Mouse (Mus musculus) macrophage (primary cell): ENCODE data around the gene Tjp3. TPM values are rescaled to one million over a fixed set of nuclear protein-coding genes. Genes with fewer than 3 reads are reported as not detected.

Experiments
- H3K27ac ChIP-seq: fragments of 350-480 bp; formaldehyde crosslinking; 2 replicates; pipeline ENCODE4 v1.9.0; 2021
- H3K36me3 ChIP-seq: fragments of 350-480 bp; formaldehyde crosslinking; 2 replicates; pipeline ENCODE4 v1.9.0; 2021; ENCODE audit errors: inconsistent target
- H3K4me3 ChIP-seq: fragments of 350-480 bp; formaldehyde crosslinking; 2 replicates; pipeline ENCODE4 v1.9.0; 2021; ENCODE audit errors: inconsistent target
- H3K79me2 ChIP-seq: fragments of 350-480 bp; formaldehyde crosslinking; 2 replicates; pipeline ENCODE4 v1.9.0; 2021; ENCODE audit errors: inconsistent target
- WGBS: methylation state at CpG from one replicate; pipeline ENCODE4 v1.1.7; 2026; ENCODE audit warnings: inconsistent platforms; ENCODE audit not compliant: missing documents; 5-methylcytosine and 5-hydroxymethylcytosine counted together
- polyA plus RNA-seq: library from polyadenylated mRNA; stranded (reverse); fragments of 250-400 nt; gene quantifications from 3 replicates; pipeline ENCODE4 v1.2.4, GENCODE M21; 2018; ENCODE audit warnings: inconsistent platforms

Tjp3 gene
- polyA plus RNA-seq, 1 experiment from 2014 or later = 3.3 TPM

DNA sequence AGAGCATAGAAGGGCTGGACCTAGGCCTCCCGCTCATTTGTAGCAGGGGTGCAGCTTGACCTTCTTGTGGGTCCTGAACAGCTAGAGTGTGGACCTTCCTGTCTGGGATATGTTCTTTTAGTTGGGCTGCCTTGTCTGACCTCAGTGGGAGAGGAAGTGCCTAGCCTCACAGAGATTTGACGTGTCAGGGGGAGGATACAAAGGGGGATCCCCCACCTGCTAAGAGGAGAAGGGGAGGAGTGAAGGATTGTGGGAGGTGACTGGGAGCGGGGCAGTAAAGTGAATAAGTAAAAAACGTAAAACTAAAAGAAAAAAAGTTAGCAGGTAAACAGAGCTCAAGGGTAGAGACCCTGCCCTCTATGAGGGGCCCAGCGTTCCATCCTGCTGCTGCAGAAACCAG is 18.2 kb upstream of the Tjp3 start:
- peaks cover 26% of the 10 kb centered on the region for H3K79me2 ChIP-seq
- 79% methylated on average over 5 of the region's 5 CpGs for WGBS
- peaks cover 93% of the 10 kb centered on the region for H3K36me3 ChIP-seq
- H3K27ac ChIP-seq = no peak overlapping the region
- no peak overlapping the region for H3K4me3 ChIP-seq

DNA sequence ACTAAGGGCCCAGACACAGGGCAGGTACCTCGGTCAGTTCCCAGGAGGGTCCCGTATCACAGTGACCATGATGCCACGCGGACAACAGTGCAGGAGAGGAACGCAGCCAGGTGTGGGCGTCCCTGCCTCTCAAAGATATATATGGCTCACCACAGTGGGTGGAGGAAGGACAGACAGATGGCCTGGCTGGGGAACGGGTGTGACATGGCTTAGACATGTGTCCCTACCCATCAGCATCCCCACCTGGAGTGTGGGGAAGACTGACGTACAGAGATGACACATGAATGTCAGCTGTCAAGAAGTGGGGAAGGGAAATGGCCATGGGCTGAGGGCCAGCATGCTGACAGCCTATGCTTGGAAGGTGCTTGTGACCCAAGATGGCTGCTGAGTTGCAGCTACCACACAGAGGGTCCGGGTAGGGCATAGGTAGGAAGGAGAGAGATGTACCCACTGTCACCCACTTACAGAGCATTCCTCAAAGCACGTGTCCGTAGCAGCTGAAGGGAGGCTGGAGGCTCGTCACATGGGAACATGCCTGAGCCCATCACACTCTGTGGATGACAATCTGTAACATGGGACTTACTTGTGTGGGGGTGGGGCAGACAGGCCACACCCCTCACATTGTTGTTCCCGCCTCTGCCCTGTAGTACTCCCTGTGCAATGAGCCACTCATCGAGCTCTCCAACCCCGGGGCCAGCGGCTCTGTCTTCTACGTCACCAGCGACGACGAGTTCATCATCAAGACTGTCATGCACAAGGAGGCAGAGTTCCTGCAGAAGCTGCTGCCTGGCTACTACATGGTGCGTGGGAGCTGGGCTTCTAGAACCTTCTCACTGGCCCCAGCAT is 15.7 kb upstream of the Tjp3 start:
- peaks cover 52% of the 10 kb centered on the region for H3K79me2 ChIP-seq
- 94% methylated on average over 21 of the region's 21 CpGs for WGBS
- H3K27ac ChIP-seq = no peak overlapping the region
- H3K36me3 ChIP-seq = peaks cover 70% of the 10 kb centered on the region
- H3K4me3 ChIP-seq = no peak overlapping the region

DNA sequence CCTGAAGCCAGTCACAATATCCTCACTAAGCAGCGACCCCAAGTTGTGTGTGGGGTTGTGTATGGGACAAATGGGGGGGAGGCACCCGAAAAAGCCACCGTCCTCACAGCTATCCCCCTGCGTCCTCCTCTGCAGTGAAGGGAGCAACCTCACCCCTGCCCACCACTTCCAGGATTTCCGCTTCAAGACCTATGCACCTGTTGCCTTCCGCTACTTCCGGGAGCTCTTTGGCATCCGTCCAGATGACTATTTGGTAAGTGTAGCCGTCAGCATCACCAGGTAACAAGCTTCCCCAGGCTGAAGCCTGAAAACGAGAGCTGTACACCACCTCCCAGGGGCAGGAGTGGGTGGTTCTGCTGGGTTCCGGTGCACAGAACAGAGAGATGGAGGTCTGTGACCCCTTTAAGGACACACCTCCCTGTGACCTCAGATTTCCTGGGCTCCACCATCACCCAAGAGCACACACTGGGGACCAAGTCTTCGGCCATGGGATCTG is 14.8 kb upstream of the Tjp3 start:
- H3K36me3 ChIP-seq = peaks cover 61% of the 10 kb centered on the region
- H3K4me3 ChIP-seq = no peak overlapping the region
- H3K79me2 ChIP-seq = peaks cover 60% of the 10 kb centered on the region
- no peak overlapping the region for H3K27ac ChIP-seq
- WGBS = 93% methylated on average over 11 of the region's 12 CpGs

DNA sequence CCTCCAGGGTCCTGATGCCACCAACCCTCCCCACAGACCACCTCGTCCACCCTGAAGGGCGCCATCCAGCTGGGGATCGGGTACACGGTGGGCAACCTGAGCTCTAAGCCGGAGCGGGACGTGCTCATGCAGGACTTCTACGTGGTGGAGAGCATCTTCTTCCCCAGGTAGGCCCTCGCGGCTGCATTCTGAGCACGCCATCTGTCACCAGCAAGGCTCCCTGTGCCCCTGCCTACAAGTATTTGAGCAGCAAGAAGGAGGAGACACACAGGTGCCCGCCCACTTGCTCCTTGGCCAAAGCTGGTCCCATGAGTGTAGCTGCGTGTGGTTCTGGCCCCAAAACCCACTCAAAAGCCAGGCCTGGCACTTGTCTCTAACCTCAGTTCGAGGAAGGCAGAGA is 14.3 kb upstream of the Tjp3 start:
- H3K4me3 ChIP-seq = no peak overlapping the region
- WGBS = 95% methylated on average over 12 of the region's 14 CpGs
- H3K79me2 ChIP-seq = peaks cover 66% of the 10 kb centered on the region
- no peak overlapping the region for H3K27ac ChIP-seq
- H3K36me3 ChIP-seq = peaks cover 56% of the 10 kb centered on the region

DNA sequence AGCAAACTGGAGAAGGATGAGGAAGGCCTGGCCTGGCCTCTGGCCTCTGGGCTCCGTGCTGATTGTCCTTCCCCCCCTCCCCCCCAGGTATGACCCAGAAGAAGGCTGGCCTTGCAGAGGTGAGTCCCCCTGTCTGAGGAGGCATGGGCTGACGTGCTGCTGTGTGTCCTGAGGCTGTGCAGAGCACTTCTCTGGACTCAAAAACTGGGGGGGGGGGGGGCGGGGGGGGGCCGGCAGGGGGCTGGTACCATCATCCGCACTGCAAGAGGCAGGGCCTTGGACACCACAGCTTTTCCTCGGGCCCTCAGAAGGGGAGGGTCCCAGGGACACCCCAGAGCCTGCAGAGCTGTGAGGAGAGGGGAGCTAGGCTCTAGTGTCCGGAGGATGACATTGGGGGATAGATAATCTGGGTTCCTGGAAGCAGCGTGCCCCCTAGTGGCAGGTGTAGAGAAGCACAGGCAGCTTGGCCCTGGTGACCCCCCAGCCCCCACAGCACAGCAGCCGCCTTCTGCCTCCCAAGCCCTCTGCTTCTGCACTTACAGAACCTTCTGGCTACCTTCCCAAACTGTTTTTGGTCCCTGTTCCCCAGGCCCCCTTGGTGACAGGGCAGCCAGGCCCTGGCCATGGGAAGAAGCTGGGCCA is 13.3 kb upstream of the Tjp3 start:
- peaks cover 75% of the 10 kb centered on the region for H3K79me2 ChIP-seq
- peaks cover 46% of the 10 kb centered on the region for H3K36me3 ChIP-seq
- 33% methylated on average over 6 of the region's 9 CpGs for WGBS
- no peak overlapping the region for H3K4me3 ChIP-seq
- no peak overlapping the region for H3K27ac ChIP-seq

DNA sequence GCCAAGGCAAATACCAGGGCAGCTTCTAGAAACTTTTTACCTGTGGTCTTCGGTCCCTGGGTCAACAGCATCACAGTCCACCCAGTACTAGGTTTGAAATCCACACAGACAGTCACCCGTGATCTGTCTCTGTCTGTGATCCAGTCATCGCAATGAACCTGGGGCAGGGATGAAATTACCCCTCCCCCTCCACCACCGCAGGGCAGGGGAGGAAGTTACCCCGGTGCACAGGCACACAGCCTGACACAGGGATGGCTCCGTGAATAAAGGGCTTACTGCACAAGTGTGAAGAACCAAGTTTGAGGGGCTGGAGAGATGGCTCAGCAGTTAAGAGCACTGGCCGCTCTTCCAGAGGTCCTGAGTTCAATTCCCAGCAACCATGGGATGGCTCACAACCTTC is 12.4 kb upstream of the Tjp3 start:
- Histone ChIP-seq H3K36me3 (peaks cover 37% of the 10 kb centered on the region), H3K4me3 (no peak overlapping the region), H3K79me2 (peaks cover 85% of the 10 kb centered on the region), H3K27ac (peak overlapping the region; percentile 46)
- WGBS = 27% methylated on average over 7 of the region's 7 CpGs

DNA sequence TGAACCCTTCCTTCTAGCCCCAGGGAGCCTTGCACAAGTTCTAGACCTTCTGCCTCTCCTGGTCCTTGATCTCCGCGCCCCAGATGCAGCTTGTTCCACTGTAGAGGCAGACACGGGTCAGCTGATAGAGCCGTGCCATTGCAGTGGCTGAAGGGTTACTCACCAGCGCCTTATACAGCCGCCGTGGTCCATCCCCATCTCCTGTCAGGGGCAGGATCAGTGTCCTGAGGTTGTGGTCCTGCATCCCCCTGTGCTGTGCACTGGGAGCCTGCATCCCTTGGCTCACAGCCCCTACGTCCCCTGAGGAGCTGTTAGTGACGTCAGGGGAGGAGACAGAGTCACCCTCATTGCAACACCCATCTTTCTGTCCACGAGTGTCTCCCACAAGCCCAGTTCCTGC is 11.9 kb upstream of the Tjp3 start:
- 20% methylated on average over 10 of the region's 10 CpGs for WGBS
- Histone ChIP-seq H3K79me2 (peaks cover 90% of the 10 kb centered on the region), H3K36me3 (peaks cover 32% of the 10 kb centered on the region), H3K27ac (peak overlapping the region; percentile 46), H3K4me3 (no peak overlapping the region)

DNA sequence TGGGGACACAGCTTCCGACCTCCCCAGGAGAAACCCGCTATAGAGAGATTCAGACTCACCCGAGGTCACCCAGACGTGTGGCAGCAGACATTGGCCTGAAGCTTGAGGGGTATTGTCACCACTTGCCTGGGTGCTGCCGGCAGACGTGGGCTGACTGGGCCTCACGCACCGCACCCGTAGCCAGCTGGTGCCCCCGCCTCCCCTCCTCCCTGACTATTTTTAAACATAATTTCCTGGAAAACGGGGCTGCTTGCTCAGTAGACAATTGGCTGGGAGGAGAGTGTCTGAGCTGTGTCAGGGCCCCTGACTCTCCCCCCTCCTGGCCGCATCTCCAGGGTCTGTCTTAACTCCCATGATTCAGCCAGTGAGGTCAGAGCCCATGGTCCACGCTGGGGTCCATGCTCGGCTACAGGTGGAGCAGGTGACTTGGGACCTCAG is 11.4 kb upstream of the Tjp3 start:
- WGBS = 34% methylated on average over 14 of the region's 14 CpGs
- Histone ChIP-seq H3K4me3 (no peak overlapping the region), H3K27ac (peak overlapping the region; percentile 46), H3K79me2 (peaks cover 94% of the 10 kb centered on the region), H3K36me3 (peaks cover 27% of the 10 kb centered on the region)

DNA sequence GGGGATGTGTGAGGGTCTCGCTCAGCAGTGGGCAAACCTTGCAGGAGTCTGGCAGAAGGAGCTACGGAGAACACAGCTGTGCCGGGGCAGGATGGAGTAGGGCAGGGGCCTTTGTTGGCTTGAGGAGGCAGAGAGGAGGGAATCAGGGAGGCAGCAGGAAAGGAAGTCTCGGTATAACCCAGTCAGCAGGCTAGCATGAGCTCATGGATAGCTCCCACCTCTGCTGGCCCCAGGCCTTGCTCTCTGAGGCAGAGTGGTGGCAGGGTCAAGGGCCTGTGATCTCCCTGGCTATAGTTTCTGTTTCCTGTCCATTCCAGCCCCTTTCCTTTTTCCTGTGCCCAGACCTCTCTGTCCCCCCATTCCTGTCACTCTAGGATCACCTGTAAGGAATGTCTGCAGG is 10.9 kb upstream of the Tjp3 start:
- H3K4me3 ChIP-seq = no peak overlapping the region

DNA sequence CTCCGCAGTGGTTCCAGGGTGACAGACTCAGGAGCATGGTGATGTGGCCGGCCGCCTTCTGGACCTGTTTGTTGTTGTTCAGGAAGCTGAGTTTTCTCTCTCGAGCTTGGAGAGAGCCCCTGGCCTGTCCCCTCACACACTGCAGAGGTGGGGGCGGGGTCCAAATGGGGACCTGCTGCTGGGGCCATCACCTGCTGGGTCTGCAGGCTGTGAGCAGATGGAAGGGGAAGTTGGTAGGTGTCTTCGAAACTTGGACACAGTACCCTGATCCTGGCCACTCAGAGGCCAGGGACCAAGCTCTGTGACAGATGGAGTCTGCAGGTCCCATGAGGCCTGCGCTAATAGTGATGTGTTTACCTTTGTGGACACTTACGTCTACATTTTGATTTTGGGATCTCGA is 9.9 kb upstream of the Tjp3 start:
- no peak overlapping the region for H3K4me3 ChIP-seq
- H3K36me3 ChIP-seq = peaks cover 12% of the 10 kb centered on the region
- 83% methylated on average over 9 of the region's 9 CpGs for WGBS
- H3K79me2 ChIP-seq = peaks cover 100% of the 10 kb centered on the region
- H3K27ac ChIP-seq = no peak overlapping the region

More for the DNA sequence above, 10.9 kb upstream of the Tjp3 start:
- WGBS = 85% methylated on average over 4 of the region's 4 CpGs
- Histone ChIP-seq H3K36me3 (peaks cover 22% of the 10 kb centered on the region), H3K79me2 (peaks cover 99% of the 10 kb centered on the region), H3K27ac (peak overlapping the region; percentile 46)

DNA sequence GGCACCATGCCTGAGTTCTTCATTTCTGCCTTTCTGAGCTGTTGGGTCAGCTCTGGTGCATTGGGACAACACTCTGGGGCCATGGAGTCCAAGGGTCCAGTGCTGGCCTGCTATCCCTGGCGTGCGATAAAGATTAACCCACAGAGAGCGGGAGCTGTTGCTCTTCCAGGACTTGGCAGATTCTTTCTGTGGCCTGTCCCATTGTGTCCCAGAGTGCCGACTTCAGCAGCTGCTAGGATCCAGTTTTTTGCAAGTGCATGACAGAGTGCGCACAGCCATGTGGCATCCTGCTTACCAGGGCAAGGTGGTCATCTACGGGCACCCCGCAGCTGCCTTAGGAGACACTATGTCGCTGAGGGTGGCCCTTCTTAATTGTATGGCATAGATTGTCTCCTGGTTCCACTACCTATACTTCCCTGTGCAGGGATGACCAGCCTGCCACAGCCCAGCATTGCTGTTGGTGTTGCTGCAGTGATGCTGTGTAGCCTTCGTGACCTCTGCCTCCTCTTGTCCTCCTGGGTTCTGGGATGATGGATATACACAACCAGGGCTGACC is 9.0 kb upstream of the Tjp3 start:
- peaks cover 100% of the 10 kb centered on the region for H3K79me2 ChIP-seq
- peak overlapping the region; percentile 99 for H3K27ac ChIP-seq
- no peak overlapping the region for H3K4me3 ChIP-seq
- peaks cover 4% of the 10 kb centered on the region; the same call in 1 of the 2 replicates for H3K36me3 ChIP-seq
- WGBS = 94% methylated on average over 8 of the region's 9 CpGs

DNA sequence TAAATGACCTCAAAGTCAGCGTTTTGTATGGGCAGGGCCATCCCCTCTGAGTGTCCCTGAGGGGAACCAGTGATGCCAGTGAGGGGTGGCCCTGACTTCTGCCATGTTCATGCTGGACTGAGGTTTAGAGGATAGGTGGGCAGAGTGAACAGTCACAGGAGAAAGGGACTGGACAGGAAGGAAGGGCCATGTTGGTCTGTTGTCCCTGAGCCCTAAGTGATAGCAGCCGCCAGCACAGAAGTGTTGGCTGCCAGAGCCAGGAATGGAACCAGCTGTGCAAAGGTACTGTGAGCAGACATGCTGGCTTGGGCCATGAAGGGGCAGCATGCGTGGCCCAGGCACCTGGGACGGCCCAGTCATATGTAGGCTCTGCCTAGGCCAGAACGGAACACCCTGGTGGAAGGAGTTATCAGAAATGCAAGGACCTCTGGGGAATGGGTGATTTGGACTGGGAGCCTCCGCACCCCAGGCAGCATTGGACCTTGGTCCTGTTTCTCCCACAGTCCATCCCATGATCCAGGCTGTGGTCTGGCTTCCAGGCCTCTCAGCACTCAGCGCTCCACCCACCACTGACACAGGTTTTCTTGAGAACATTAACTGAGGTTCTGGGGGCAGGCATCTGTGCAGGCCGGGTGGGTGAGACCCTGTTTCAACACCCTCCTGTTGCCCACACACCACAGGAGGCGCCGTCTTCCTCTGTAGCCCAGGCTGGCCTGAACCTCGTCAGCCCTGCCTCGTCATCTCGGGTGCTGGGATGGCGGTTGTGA is 8.4 kb upstream of the Tjp3 start:
- peak overlapping the region; percentile 99 for H3K27ac ChIP-seq
- H3K36me3 ChIP-seq = no peaks in the 10 kb centered on the region
- WGBS = 73% methylated on average over 14 of the region's 14 CpGs
- no peak overlapping the region for H3K4me3 ChIP-seq
- peaks cover 100% of the 10 kb centered on the region for H3K79me2 ChIP-seq

DNA sequence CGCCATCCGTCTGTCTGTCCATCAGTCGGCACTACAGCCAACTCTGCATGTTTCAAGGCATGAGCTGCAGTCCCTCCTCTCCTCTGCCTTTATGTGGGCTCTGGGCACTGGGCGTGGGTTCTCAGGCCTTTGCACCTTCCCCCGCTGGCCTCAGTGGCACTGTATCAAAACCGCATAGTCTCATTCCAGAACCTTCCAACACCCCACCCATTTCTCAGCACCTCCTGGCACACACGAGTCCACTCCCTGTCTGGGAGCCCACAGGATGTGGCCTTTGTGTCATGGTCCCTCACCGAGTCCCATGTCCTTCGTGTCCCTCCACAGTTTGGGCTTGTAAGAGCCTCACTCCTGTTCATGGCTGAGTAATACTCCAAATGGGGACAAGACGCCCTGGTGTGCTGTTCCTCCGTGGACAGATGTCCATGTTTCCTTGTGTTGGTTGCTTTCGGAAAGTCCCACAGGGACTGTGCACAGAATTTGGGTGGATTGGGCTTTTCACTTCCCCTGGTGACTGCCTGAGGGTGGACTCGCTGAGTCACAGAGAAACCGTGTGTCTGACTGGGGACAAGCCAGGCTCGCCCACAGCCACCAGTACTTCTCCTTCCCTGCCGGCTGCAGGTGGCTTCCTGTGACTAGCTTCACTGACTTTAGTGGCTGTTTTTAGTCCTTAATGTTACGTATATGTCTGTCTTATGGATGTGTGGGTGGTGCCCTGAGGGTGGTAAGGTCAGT is 7.2 kb upstream of the Tjp3 start:
- Histone ChIP-seq H3K36me3 (no peaks in the 10 kb centered on the region), H3K79me2 (peaks cover 100% of the 10 kb centered on the region), H3K27ac (peak overlapping the region; percentile 99), H3K4me3 (peak overlapping the region; percentile 20)
- WGBS = 25% methylated on average over 17 of the region's 17 CpGs

DNA sequence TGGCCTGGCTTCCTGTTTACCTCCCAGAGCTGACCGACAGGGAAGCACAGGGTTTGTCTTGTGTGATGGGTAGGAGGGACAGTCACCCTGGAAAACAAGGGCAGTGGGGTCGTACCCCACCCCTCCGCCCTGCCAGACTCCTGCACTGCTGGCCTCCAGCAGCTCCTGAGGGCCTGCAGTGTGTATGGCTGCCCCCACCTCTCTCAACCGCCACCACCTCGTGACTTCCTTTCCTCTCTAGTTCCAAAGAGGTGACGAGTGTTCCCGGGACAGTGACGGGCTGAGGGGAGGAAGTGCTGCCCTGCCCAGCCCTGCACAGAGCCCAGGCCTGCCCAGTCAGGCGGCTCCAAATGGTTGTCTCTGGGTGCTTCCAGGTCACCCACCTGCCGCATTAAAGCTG is 6.5 kb upstream of the Tjp3 start:
- 2% methylated on average over 10 of the region's 10 CpGs for whole genome bisulfite sequencing
- peaks cover 97% of the 10 kb centered on the region for H3K79me2 ChIP-seq
- H3K36me3 ChIP-seq = no peaks in the 10 kb centered on the region
- H3K27ac ChIP-seq = peak overlapping the region; percentile 99
- H3K4me3 ChIP-seq = peak overlapping the region; percentile 20
